Comparison of ENCODE assay signal across 23 mouse cellular contexts in the genomic region with DNA sequence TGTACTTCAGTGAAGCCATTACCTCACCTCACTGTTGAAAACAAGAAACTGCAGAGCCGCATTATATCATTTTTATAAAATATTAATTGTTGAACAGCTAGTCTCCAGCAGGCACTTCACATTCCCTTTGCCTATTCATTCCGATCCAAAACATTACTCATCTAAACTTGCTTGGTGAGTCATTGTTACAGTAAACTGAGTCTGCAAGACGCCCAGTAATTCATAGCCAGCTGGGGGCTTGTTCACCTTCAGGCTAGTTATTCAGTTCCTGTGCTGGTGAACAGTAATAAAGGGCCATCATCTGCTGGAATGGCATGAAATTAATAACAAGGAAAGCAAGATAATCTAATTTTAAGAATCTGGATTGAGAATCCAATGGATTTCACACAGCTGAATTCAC.
DNase-seq lines count a peak whose midpoint lies in the region; ATAC-seq and TF ChIP-seq lines count a peak whose summit lies in the region.
"Had no signal": no experiment of that assay in that cellular context is flagged by ENCODE, and none has a peak within 500 bp of the region (broad histone marks: within the 10 kb centered on the region; RNA-seq: fewer than 3 reads in every experiment).

No protein-coding gene starts in this region.

- no peak for TF ChIP-seq POLR2A in myocyte (IDR thresholded peaks at IDR 0.05; ENCODE audit: insufficient read length, low read depth)

- H3K4me1 ChIP-seq in limb, embryonic 15.5 days, result no peaks in the 10 kb centered on the region
- no peaks in the 10 kb centered on the region for H3K4me1 ChIP-seq in limb, embryonic 10.5 days
- H3K4me1 ChIP-seq: embryonic facial prominence, embryonic 10.5 days; forebrain, embryonic 15.5 days; hindbrain, embryonic 13.5 days; limb, embryonic 12.5 days; liver, embryonic 12.5 days; midbrain, embryonic 12.5 days had no signal

- H3K9ac ChIP-seq in limb, embryonic 15.5 days, result no peak overlapping the region
- H3K9ac ChIP-seq: embryonic facial prominence, embryonic 15.5 days; forebrain, embryonic 15.5 days; hindbrain, embryonic 13.5 days; limb, embryonic 12.5 days; liver, embryonic 12.5 days; liver, postnatal 0 days; midbrain, embryonic 12.5 days had no signal

- peaks cover 8% of the 10 kb centered on the region; the same call in 1 of the 2 replicates for H3K36me3 ChIP-seq in limb, embryonic 15.5 days
- peaks cover 3% of the 10 kb centered on the region; the same call in 1 of the 2 replicates for H3K36me3 ChIP-seq in limb, embryonic 10.5 days
- no peaks in the 10 kb centered on the region for H3K36me3 ChIP-seq in myocyte (ENCODE audit: control insufficient read depth, insufficient read depth)
- H3K36me3 ChIP-seq: forebrain, embryonic 15.5 days; hindbrain, embryonic 13.5 days; midbrain, embryonic 12.5 days had no signal

- H3K27me3 ChIP-seq in limb, embryonic 15.5 days, result no peaks in the 10 kb centered on the region
- H3K27me3 ChIP-seq in limb, embryonic 10.5 days (ENCODE audit: low read depth, poor library complexity, severe bottlenecking), result no peaks in the 10 kb centered on the region
- H3K27me3 ChIP-seq in myocyte (ENCODE audit: control insufficient read depth, insufficient read depth, insufficient read length), result no peaks in the 10 kb centered on the region
- H3K27me3 ChIP-seq: embryonic facial prominence, embryonic 15.5 days; forebrain, embryonic 15.5 days; hindbrain, embryonic 13.5 days; limb, embryonic 12.5 days; liver, embryonic 12.5 days; megakaryocyte, embryonic 14.5 days; midbrain, embryonic 12.5 days had no signal

- H3ac ChIP-seq in myocyte (ENCODE audit: control insufficient read depth, insufficient read length), result no peak overlapping the region

- no peaks in the 10 kb centered on the region for H3K9me3 ChIP-seq in limb, embryonic 15.5 days
- H3K9me3 ChIP-seq in limb, embryonic 10.5 days (replicated peaks), result no peaks in the 10 kb centered on the region
- H3K9me3 ChIP-seq: embryonic facial prominence, embryonic 15.5 days; forebrain, embryonic 15.5 days; hindbrain, embryonic 13.5 days; midbrain, embryonic 12.5 days had no signal

- ATAC-seq in limb, embryonic 15.5 days (ENCODE audit: insufficient number of reproducible peaks, low FRiP score, low TSS enrichment, low read depth), result peak; percentile 35; the same call in 1 of the 2 replicates
- ATAC-seq: forebrain, embryonic 15.5 days; intestine, postnatal 0 days; liver, embryonic 12.5 days; liver, postnatal 0 days had no signal

- H3K4me3 ChIP-seq in limb, embryonic 15.5 days, result no peak overlapping the region
- H3K4me3 ChIP-seq in limb, embryonic 10.5 days, result no peak overlapping the region
- no peak overlapping the region for H3K4me3 ChIP-seq in myocyte
- H3K4me3 ChIP-seq: embryonic facial prominence, embryonic 10.5 days; embryonic facial prominence, embryonic 15.5 days; forebrain, embryonic 15.5 days; hindbrain, embryonic 13.5 days; limb, embryonic 12.5 days; liver, embryonic 12.5 days; megakaryocyte, embryonic 14.5 days; midbrain, embryonic 12.5 days had no signal

- H3K4me2 ChIP-seq in limb, embryonic 15.5 days, result no peak overlapping the region
- peak overlapping the region; percentile 56 for H3K4me2 ChIP-seq in myocyte (ENCODE audit: low read depth)
- H3K4me2 ChIP-seq: embryonic facial prominence, embryonic 15.5 days; forebrain, embryonic 15.5 days; hindbrain, embryonic 13.5 days; limb, embryonic 12.5 days; liver, embryonic 12.5 days; midbrain, embryonic 12.5 days had no signal

- H3K79me2 ChIP-seq in myocyte (ENCODE audit: control insufficient read depth, insufficient read depth), result no peaks in the 10 kb centered on the region

- WGBS in limb, embryonic 15.5 days, result 60% methylated on average over 3 of the region's 3 CpGs
- 90% methylated on average over 3 of the region's 3 CpGs for WGBS in limb, embryonic 10.5 days

- no peak overlapping the region for H3K27ac ChIP-seq in limb, embryonic 15.5 days
- H3K27ac ChIP-seq in limb, embryonic 10.5 days, result no peak overlapping the region
- H3K27ac ChIP-seq: embryonic facial prominence, embryonic 10.5 days; embryonic facial prominence, embryonic 15.5 days; forebrain, embryonic 15.5 days; hindbrain, embryonic 13.5 days; limb, embryonic 12.5 days; liver, embryonic 12.5 days; midbrain, embryonic 12.5 days had no signal

- no peak for DNase-seq in limb, embryonic 10.5 days (ENCODE audit: low spot score)
- peak; percentile 74 for DNase-seq in NIH3T3 (ENCODE audit: low read depth)
- no peak for DNase-seq in cerebellum, adult 11-12 months
- DNase-seq in T-cell, adult 2 months (ENCODE audit: low spot score), result no peak
- DNase-seq: adrenal gland, postnatal 14 days; cerebellum, adult 18-20 months; cerebellum, postnatal 10 days; heart, postnatal 4 days; kidney, adult 9 months; kidney, postnatal 10 days; liver, postnatal 0 days; lung, postnatal 36 days had no signal

TF ChIP-seq in myocyte, 11 proteins besides CTCF, POLR2A, EP300 and RAD21:
- TF ChIP-seq E2F4 (IDR thresholded peaks at IDR 0.05; ENCODE audit: insufficient read depth) (no peak), CEBPB (IDR thresholded peaks at IDR 0.05; ENCODE audit: insufficient read depth, poor library complexity, severe bottlenecking) (no peak), MYOD1 (IDR thresholded peaks at IDR 0.05; ENCODE audit: control insufficient read depth in 1 of 3, insufficient read length in 2 of 3, low read depth in 2 of 3) (no peak), POLR2AphosphoS2 (IDR thresholded peaks at IDR 0.05; ENCODE audit: insufficient read length, low read depth) (no peak)
